Mouse (Mus musculus) urinary bladder, adult 2 months (tissue): Measurements from ENCODE around the gene Ebpl. TPM values are rescaled to one million over a fixed set of nuclear protein-coding genes. Genes with fewer than 3 reads are reported as not detected.

Source experiments
- polyA plus RNA-seq: library from polyadenylated mRNA; depleted of rRNA; stranded (reverse); fragments of >200 nt; gene quantifications from 2 replicates; pipeline ENCODE4 v1.2.3, GENCODE M21; 2012; rRNA removed

Gene Ebpl
- polyA plus RNA-seq, 1 experiment: 10.8 TPM

Other genes starting within 250 kb of the Ebpl start
- gene Sacs, start 222.0 kb downstream of the Ebpl start, polyA plus RNA-seq: 5.9 and 6.9 TPM in 2 replicates
- 3.7 and 5.2 TPM in 2 replicates for gene Sgcg, start 101.9 kb downstream of the Ebpl start, polyA plus RNA-seq
- gene Arl11, start 50.7 kb downstream of the Ebpl start, polyA plus RNA-seq: 2.6 and 2.7 TPM in 2 replicates
- gene Kpna3, start 79.4 kb upstream of the Ebpl start, polyA plus RNA-seq: 30.4 and 34.3 TPM in 2 replicates
- gene Spryd7, start 196.4 kb upstream of the Ebpl start, polyA plus RNA-seq: 17.0 and 18.2 TPM in 2 replicates
- 17.2 and 20.9 TPM in 2 replicates for gene Trim13, start 237.8 kb upstream of the Ebpl start, polyA plus RNA-seq
- gene Kcnrg, start 247.0 kb upstream of the Ebpl start, polyA plus RNA-seq: 0.25 TPM in 2 replicates